Mouse (Mus musculus) ES-E14 (cell line): ENCODE data around the gene Cln6. TPM values are rescaled to one million over a fixed set of nuclear protein-coding genes. Genes with fewer than 3 reads are reported as not detected.
"Not testable (repeated sequence)": the region's sequence is repeated elsewhere in the genome, so short reads cannot be mapped to it uniquely, and the experiment has no call there.

Experiments used
- DNase-seq: peaks from one replicate; pipeline ENCODE4 v3.0.0-alpha.2; 2013; ENCODE audit warnings: low read depth, low spot score
- H3K27ac ChIP-seq: 2 replicates; pipeline ENCODE4 v1.5.1; 2012; ENCODE audit warnings: low read depth, mild to moderate bottlenecking, low read length, moderate library complexity, mixed read lengths; ENCODE audit not compliant: poor library complexity, insufficient read depth, severe bottlenecking
- H3K36me3 ChIP-seq: 2 replicates; pipeline ENCODE4 v1.6.1; 2012; ENCODE audit warnings: mild to moderate bottlenecking, low read length, moderate library complexity, mixed read lengths; ENCODE audit not compliant: control insufficient read depth, poor library complexity, insufficient read depth, severe bottlenecking
- H3K4me1 ChIP-seq, 2 experiments: fragments of 150-350 bp in 1 of 2; sonication (generic) in 1 of 2; 2 replicates each; pipeline ENCODE4 v1.6.1; 2012; ENCODE audit warnings: low read length in 2 of 2, mild to moderate bottlenecking in 1 of 2, mixed read lengths in 1 of 2; ENCODE audit not compliant: control insufficient read depth in 2 of 2, insufficient read depth in 2 of 2, poor library complexity in 1 of 2
- H3K4me3 ChIP-seq, 2 experiments: fragments of 150-350 bp in 1 of 2; sonication (generic) in 1 of 2; 2 replicates each; pipeline ENCODE4 v1.5.1; 2012; ENCODE audit warnings: low read length in 2 of 2, low read depth in 1 of 2, mild to moderate bottlenecking in 1 of 2, mixed read lengths in 1 of 2; ENCODE audit not compliant: insufficient read depth in 1 of 2, poor library complexity in 1 of 2, severe bottlenecking in 1 of 2
- H3K9ac ChIP-seq: 2 replicates; pipeline ENCODE4 v1.6.1; 2012; ENCODE audit warnings: low read depth, mild to moderate bottlenecking, low read length, mixed read lengths; ENCODE audit not compliant: poor library complexity, insufficient read depth, severe bottlenecking
- H3K9me3 ChIP-seq: fragments of 150-350 bp; sonication (generic); 2 replicates; pipeline ENCODE4 v1.6.1; 2012; ENCODE audit warnings: low read depth, mild to moderate bottlenecking, low read length; ENCODE audit not compliant: control insufficient read depth, insufficient read depth
- CHD2 ChIP-seq: IDR thresholded peaks from 2 replicates; pipeline ENCODE4 v1.6.1; 2014; ENCODE audit warnings: mild to moderate bottlenecking, low read depth, low read length, inconsistent platforms
- HCFC1 ChIP-seq: IDR thresholded peaks from 2 replicates; pipeline ENCODE4 v1.6.1; 2012; ENCODE audit warnings: low read length, inconsistent platforms, borderline replicate concordance; ENCODE audit not compliant: insufficient read depth
- MAFK ChIP-seq: IDR thresholded peaks from 2 replicates; pipeline ENCODE4 v1.6.1; 2014; ENCODE audit warnings: mild to moderate bottlenecking, low read depth, low read length, inconsistent platforms; ENCODE audit not compliant: insufficient read depth
- ZC3H11A ChIP-seq: IDR thresholded peaks from 2 replicates; pipeline ENCODE4 v1.6.1; 2012; ENCODE audit warnings: low read depth, mild to moderate bottlenecking, inconsistent platforms, low read length, borderline replicate concordance
- ZNF384 ChIP-seq: IDR thresholded peaks from 2 replicates; pipeline ENCODE4 v1.6.1; 2012; ENCODE audit warnings: low read depth, low read length, inconsistent platforms
- in situ Hi-C, 2 experiments: fragments of 600-800 bp; cut with MboI; formaldehyde crosslinking; loops; one replicate each; pipeline ENCODE4 v1.15.1; 2025; ENCODE audit warnings: low sequenced_read_pairs in 2 of 2, inconsistent platforms in 1 of 2; ENCODE audit not compliant: unreplicated experiment in 2 of 2
- total RNA-seq: library from RNA; depleted of rRNA; stranded (reverse); fragments of 300-350 nt; gene quantifications from 2 replicates; pipeline ENCODE4 v1.2.3, GENCODE M21; 2012

Gene Cln6
- total RNA-seq, 1 experiment: 19.4 TPM

- Histone ChIP-seq H3K27ac (no peak overlapping the region), H3K4me3 (no peak overlapping the region), H3K9me3 (no peaks in the 10 kb centered on the region), H3K4me1 (peaks cover 5 to 6% of the 10 kb centered on the region in 2 experiments; a peak in 3 of 4 replicates), H3K36me3 (no peaks in the 10 kb centered on the region), H3K9ac (no peak overlapping the region)
- no peak for TF ChIP-seq CHD2
- TF ChIP-seq MAFK: no peak
- TF ChIP-seq ZNF384: no peak
- TF ChIP-seq HCFC1: no peak
- TF ChIP-seq ZC3H11A: no peak
- in situ Hi-C loops: no loop called here
- DNase-seq: no peak
Measured at GRCm38 (mm10) chr9:62860866-62861265, 22.3 kb downstream of the Cln6 start.

GRCm38 (mm10) chr9:62869236-62869635 lies 30.7 kb downstream of the Cln6 start:
- H3K4me3 ChIP-seq, H3K9me3 ChIP-seq, H3K9ac ChIP-seq, in situ Hi-C loops, DNase-seq, H3K27ac ChIP-seq, H3K36me3 ChIP-seq: not testable (repeated sequence)
- H3K4me1 ChIP-seq: peaks cover 4 to 23% of the 10 kb centered on the region in 2 experiments; a peak in 3 of 4 replicates
- peak; percentile 90 for TF ChIP-seq ZNF384

DNA sequence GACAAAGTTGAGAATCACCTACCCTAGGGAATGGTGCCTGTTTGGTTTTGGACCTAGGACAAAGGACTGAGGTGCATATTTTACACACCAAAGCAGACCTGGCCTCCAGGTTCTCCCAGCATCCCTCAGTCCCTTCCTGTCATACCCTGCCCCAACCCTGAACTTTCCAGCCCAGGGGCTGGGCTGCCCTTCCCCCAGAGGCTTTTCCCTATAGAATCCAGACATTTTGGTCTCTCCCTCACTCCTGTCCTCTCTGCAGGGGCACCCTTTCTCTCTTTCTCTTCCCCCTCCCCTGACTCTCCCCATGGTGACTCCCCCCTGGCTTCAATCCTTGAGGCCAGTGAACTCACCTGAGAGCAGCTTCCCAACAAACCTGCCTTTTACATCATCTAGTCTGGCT lies 32.1 kb downstream of the Cln6 start:
- Histone ChIP-seq H3K27ac (peak overlapping the region; percentile 14), H3K9ac (peak overlapping the region; percentile 30; the same call in 1 of the 2 replicates), H3K4me1 (peaks cover 4 to 23% of the 10 kb centered on the region in 2 experiments; a peak in 3 of 4 replicates), H3K4me3 (no peak overlapping the region), H3K36me3 (no peaks in the 10 kb centered on the region), H3K9me3 (no peaks in the 10 kb centered on the region)
- DNase-seq: no peak
- no peak for TF ChIP-seq ZC3H11A
- TF ChIP-seq CHD2: no peak
- TF ChIP-seq MAFK: no peak
- no peak for TF ChIP-seq HCFC1
- TF ChIP-seq ZNF384: no peak
- in situ Hi-C loops: no loop called here

GRCm38 (mm10) chr9:62876966-62877616 lies 38.5 kb downstream of the Cln6 start:
- no peak overlapping the region for H3K9ac ChIP-seq
- H3K4me1 ChIP-seq: no peaks in the 10 kb centered on the region; a peak in 1 of 4 replicates
- no peak overlapping the region for H3K4me3 ChIP-seq
- DNase-seq: no peak
- no peak overlapping the region for H3K27ac ChIP-seq
- no peaks in the 10 kb centered on the region for H3K9me3 ChIP-seq
- in situ Hi-C loops: no loop called here
- peaks cover 4% of the 10 kb centered on the region; the same call in 1 of the 2 replicates for H3K36me3 ChIP-seq
- no peak for TF ChIP-seq ZNF384
- TF ChIP-seq HCFC1: no peak
- no peak for TF ChIP-seq MAFK
- no peak for TF ChIP-seq ZC3H11A
- no peak for TF ChIP-seq CHD2

DNA sequence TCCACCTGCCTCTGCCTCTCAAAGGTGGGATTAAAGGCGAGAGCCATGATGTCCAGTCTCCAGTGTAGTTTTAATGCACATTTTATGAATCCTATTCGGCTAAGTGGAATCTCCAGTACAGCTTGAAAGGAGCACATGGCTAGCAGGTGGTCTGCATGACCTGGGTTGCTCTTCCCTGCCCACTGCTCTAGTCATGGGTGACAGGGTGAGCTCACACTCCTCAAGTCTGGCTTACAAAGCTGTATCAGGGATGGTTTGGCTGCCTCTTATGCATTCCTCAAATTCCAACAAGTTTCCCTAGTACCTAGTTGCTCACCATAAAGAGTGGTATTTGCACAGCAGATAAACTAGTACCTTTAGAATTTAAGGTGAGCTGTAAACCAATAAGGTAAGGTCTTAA lies 39.2 kb downstream of the Cln6 start:
- Histone ChIP-seq H3K4me1 (no peaks in the 10 kb centered on the region; a peak in 1 of 4 replicates), H3K4me3 (no peak overlapping the region), H3K27ac (no peak overlapping the region), H3K36me3 (peaks cover 4% of the 10 kb centered on the region; the same call in 1 of the 2 replicates), H3K9ac (no peak overlapping the region), H3K9me3 (no peaks in the 10 kb centered on the region)
- TF ChIP-seq HCFC1 (no peak), MAFK (no peak), ZC3H11A (no peak), ZNF384 (no peak), CHD2 (no peak)
- in situ Hi-C loops: no loop called here
- no peak for DNase-seq
